Mouse (Mus musculus) CH12.LX (cell line): ENCODE measurements around the gene Nck2. TPM values are rescaled to one million over a fixed set of nuclear protein-coding genes. Genes with fewer than 3 reads are reported as not detected.

ENCODE experiments used
- DNase-seq: peaks from one replicate; pipeline ENCODE4 v3.0.0-alpha.2; 2013; ENCODE audit errors: extremely low read depth
- H3K27ac ChIP-seq: 2 replicates; pipeline ENCODE4 v1.5.1; 2012; ENCODE audit warnings: low read depth, mild to moderate bottlenecking, control low read depth, moderate library complexity; ENCODE audit not compliant: insufficient read depth
- H3K27me3 ChIP-seq: replicated peaks from 2 replicates; pipeline ENCODE3; 2012; ENCODE audit warnings: inconsistent platforms
- H3K36me3 ChIP-seq, 2 experiments: replicated peaks in 1 of 2; 2 replicates each; pipeline versions ENCODE3 to v1.6.1; 2012; ENCODE audit warnings: inconsistent platforms in 1 of 2, low read length in 1 of 2, mild to moderate bottlenecking in 1 of 2, mixed read lengths in 1 of 2, moderate library complexity in 1 of 2; ENCODE audit not compliant: control insufficient read depth in 1 of 2, insufficient read depth in 1 of 2
- H3K4me1 ChIP-seq, 2 experiments: 2 replicates each; pipeline ENCODE4 v1.6.1; 2012; ENCODE audit warnings: inconsistent platforms in 1 of 2, moderate library complexity in 1 of 2; ENCODE audit not compliant: insufficient read depth in 2 of 2, control insufficient read depth in 1 of 2
- H3K4me2 ChIP-seq: 2 replicates; pipeline ENCODE4 v1.6.1; 2012; ENCODE audit warnings: low read depth, mild to moderate bottlenecking, control low read depth; ENCODE audit not compliant: poor library complexity, insufficient read depth, severe bottlenecking
- H3K4me3 ChIP-seq, 3 experiments: fragments of 150-350 bp in 1 of 3; sonication (generic) in 1 of 3; replicated peaks in 1 of 3; 2 replicates each; pipeline versions ENCODE3 to v1.5.1; 2011 to 2012; ENCODE audit warnings: low read depth in 2 of 3, low read length in 2 of 3, mild to moderate bottlenecking in 2 of 3, moderate library complexity in 2 of 3, control low read depth in 1 of 3, improper control_type of control experiment in 1 of 3, inconsistent platforms in 1 of 3, mixed read lengths in 1 of 3; ENCODE audit not compliant: poor library complexity in 1 of 3
- H3K79me2 ChIP-seq: replicated peaks from 2 replicates; pipeline ENCODE4 v1.6.1; 2012; ENCODE audit warnings: mild to moderate bottlenecking, moderate library complexity; ENCODE audit not compliant: control insufficient read depth, poor library complexity, insufficient read depth, severe bottlenecking; ENCODE audit errors: extremely low read depth
- H3K9ac ChIP-seq: 2 replicates; pipeline ENCODE4 v1.6.1; 2012; ENCODE audit warnings: low read depth, mild to moderate bottlenecking, control low read depth, moderate library complexity; ENCODE audit not compliant: insufficient read depth
- H3K9me3 ChIP-seq: replicated peaks from 2 replicates; pipeline ENCODE3; 2012; ENCODE audit warnings: low read length, inconsistent platforms, mixed read lengths
- CTCF ChIP-seq, 2 experiments: IDR thresholded peaks in 1 of 2; conservative IDR thresholded peaks in 1 of 2; 2 replicates each; pipeline ENCODE4 v1.5.1; 2011 to 2012; ENCODE audit warnings: low read depth in 2 of 2, low read length in 2 of 2, improper control_type of control experiment in 1 of 2, inconsistent platforms in 1 of 2, mild to moderate bottlenecking in 1 of 2, moderate library complexity in 1 of 2
- E2F4 ChIP-seq: IDR thresholded peaks from 2 replicates; pipeline ENCODE4 v1.6.1; 2011; ENCODE audit warnings: low read depth, low read length, improper control_type of control experiment; ENCODE audit not compliant: insufficient replicate concordance
- ELF1 ChIP-seq: IDR thresholded peaks from 2 replicates; pipeline ENCODE4 v1.6.1; 2014; ENCODE audit warnings: low read depth, mild to moderate bottlenecking, inconsistent platforms, low read length, improper control_type of control experiment
- EP300 ChIP-seq: IDR thresholded peaks from 2 replicates; pipeline ENCODE4 v1.6.1; 2011; ENCODE audit warnings: low read length, improper control_type of control experiment
- HCFC1 ChIP-seq: IDR thresholded peaks from 2 replicates; pipeline ENCODE4 v1.6.1; 2012; ENCODE audit warnings: low read depth, mild to moderate bottlenecking, inconsistent platforms, low read length, improper control_type of control experiment
- JUN ChIP-seq: IDR thresholded peaks from 2 replicates; pipeline ENCODE4 v1.6.1; 2011; ENCODE audit warnings: low read depth, mild to moderate bottlenecking, low read length, improper control_type of control experiment, moderate library complexity; ENCODE audit not compliant: insufficient read depth
- KAT2A ChIP-seq: IDR thresholded peaks from 2 replicates; pipeline ENCODE4 v1.6.1; 2012; ENCODE audit warnings: low read length, improper control_type of control experiment, inconsistent platforms; ENCODE audit not compliant: insufficient replicate concordance
- MAFK ChIP-seq: IDR thresholded peaks from 2 replicates; pipeline ENCODE4 v1.6.1; 2011; ENCODE audit warnings: low read length, improper control_type of control experiment; ENCODE audit not compliant: insufficient replicate concordance
- MEF2A ChIP-seq: IDR thresholded peaks from 2 replicates; pipeline ENCODE4 v1.6.1; 2014; ENCODE audit warnings: low read depth, mild to moderate bottlenecking, inconsistent platforms, low read length, improper control_type of control experiment, borderline replicate concordance
- MYC ChIP-seq: IDR thresholded peaks from 2 replicates; pipeline ENCODE4 v1.6.1; 2011; ENCODE audit warnings: low read depth, mild to moderate bottlenecking, improper control_type of control experiment, low read length
- NELFE ChIP-seq: IDR thresholded peaks from 2 replicates; pipeline ENCODE4 v1.6.1; 2011; ENCODE audit warnings: low read depth, low read length, improper control_type of control experiment
- PAX5 ChIP-seq: IDR thresholded peaks from 2 replicates; pipeline ENCODE4 v1.6.1; 2012; ENCODE audit warnings: low read length, inconsistent platforms, mixed read lengths
- POLR2A ChIP-seq: IDR thresholded peaks from 2 replicates; pipeline ENCODE4 v1.6.1; 2011; ENCODE audit warnings: low read depth, mild to moderate bottlenecking, improper control_type of control experiment, low read length
- RAD21 ChIP-seq: IDR thresholded peaks from 2 replicates; pipeline ENCODE4 v1.6.1; 2011; ENCODE audit warnings: low read depth, mild to moderate bottlenecking, low read length, improper control_type of control experiment, moderate library complexity
- RCOR1 ChIP-seq: conservative IDR thresholded peaks from 2 replicates; pipeline ENCODE4 v1.6.1; 2012; ENCODE audit warnings: low read depth, mild to moderate bottlenecking, inconsistent platforms, low read length, improper control_type of control experiment
- TBP ChIP-seq: conservative IDR thresholded peaks from 2 replicates; pipeline ENCODE4 v1.6.1; 2011; ENCODE audit warnings: low read depth, low read length, improper control_type of control experiment
- TCF12 ChIP-seq: IDR thresholded peaks from 2 replicates; pipeline ENCODE4 v1.6.1; 2014; ENCODE audit warnings: low read depth, mild to moderate bottlenecking, inconsistent platforms, low read length, improper control_type of control experiment
- USF1 ChIP-seq: IDR thresholded peaks from 2 replicates; pipeline ENCODE4 v1.6.1; 2014; ENCODE audit warnings: low read depth, mild to moderate bottlenecking, inconsistent platforms, low read length, improper control_type of control experiment
- ZC3H11A ChIP-seq: IDR thresholded peaks from 2 replicates; pipeline ENCODE4 v1.6.1; 2012; ENCODE audit warnings: low read depth, mild to moderate bottlenecking, inconsistent platforms, low read length, improper control_type of control experiment
- ZKSCAN1 ChIP-seq: IDR thresholded peaks from 2 replicates; pipeline ENCODE4 v1.6.1; 2012; ENCODE audit warnings: low read depth, inconsistent platforms, low read length, improper control_type of control experiment, borderline replicate concordance
- ZMIZ1 ChIP-seq: IDR thresholded peaks from 2 replicates; pipeline ENCODE4 v1.6.1; 2012; ENCODE audit warnings: low read depth, mild to moderate bottlenecking, inconsistent platforms, low read length, improper control_type of control experiment
- ZNF384 ChIP-seq: IDR thresholded peaks from 2 replicates; pipeline ENCODE4 v1.6.1; 2012; ENCODE audit warnings: low read depth, low read length, improper control_type of control experiment, inconsistent platforms
- dilution Hi-C: fragments of 300-500 bp; cut with MboI; formaldehyde crosslinking; loops from 2 replicates; pipeline ENCODE4 v1.14.3; 2020; ENCODE audit warnings: low sequenced_read_pairs; ENCODE audit not compliant: extremely low pct_unique_long_range_greater_than_20kb, extremely low pct_ligation_motif_present
- in situ Hi-C: fragments of 300-500 bp; cut with MboI; formaldehyde crosslinking; loops from 3 replicates; pipeline ENCODE4 v1.14.3; 2019; ENCODE audit warnings: low sequenced_read_pairs, low pct_ligation_motif_present, low pct_unique_long_range_greater_than_20kb, mixed read lengths
- polyA plus RNA-seq: library from polyadenylated mRNA; unstranded; fragments of >175 nt; gene quantifications from 2 replicates; pipeline ENCODE4 v1.2.1, GENCODE M21; 2012; ENCODE audit warnings: low read depth; ENCODE audit not compliant: insufficient read length
- total RNA-seq, 2 experiments: library from RNA; depleted of rRNA; stranded (reverse); fragments of 300-350 nt in 1 of 2; fragments of >200 nt in 1 of 2; gene quantifications; 2 replicates each; pipeline ENCODE4 v1.2.3; 2012 to 2014

The Nck2 gene
- total and polyA plus RNA-seq, 3 experiments, result 4.4 to 7.6 (median 4.6) TPM

DNA sequence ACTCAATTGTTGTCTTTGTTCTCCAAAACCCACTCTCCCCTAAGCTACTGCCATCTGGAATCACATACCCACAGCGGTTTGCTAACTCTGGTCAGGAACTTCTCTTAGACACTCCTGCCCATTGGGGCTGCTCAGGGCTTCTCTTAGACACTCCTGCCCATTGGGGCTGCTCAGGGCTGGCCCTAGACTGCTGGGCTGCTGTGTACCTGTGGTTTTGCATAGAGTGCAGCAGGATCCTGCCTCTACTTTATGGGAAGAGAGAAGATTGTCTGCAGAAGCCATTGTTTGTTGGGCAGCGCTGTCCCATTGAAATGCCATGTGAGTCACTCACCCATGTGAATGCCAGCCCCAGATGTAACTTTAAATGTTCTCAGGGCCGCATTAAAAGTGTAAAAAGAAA is 9.3 kb downstream of the Nck2 start:
- no peaks in the 10 kb centered on the region for H3K27me3 ChIP-seq
- no peaks in the 10 kb centered on the region for H3K79me2 ChIP-seq
- H3K9me3 ChIP-seq, result no peaks in the 10 kb centered on the region
- no peak for DNase-seq
- no peak overlapping the region for H3K4me2 ChIP-seq
- peaks cover 0 to 39% of the 10 kb centered on the region in 2 experiments; a peak in 2 of 4 replicates for H3K4me1 ChIP-seq
- H3K27ac ChIP-seq, result no peak overlapping the region
- peaks cover 0 to 2% of the 10 kb centered on the region in 2 experiments for H3K36me3 ChIP-seq
- in situ Hi-C loops, result loop anchor here (25.0 kb wide), 1 partner anchor 184 kb away; no protein-coding TSS in a partner anchor
- H3K9ac ChIP-seq, result no peak overlapping the region
- TF ChIP-seq ELF1, result no peak
- TF ChIP-seq ZMIZ1, result no peak
- no peak for TF ChIP-seq RAD21
- TF ChIP-seq ZNF384, result no peak
- TF ChIP-seq TBP, result no peak
- no peak for TF ChIP-seq POLR2A
- no peak for TF ChIP-seq HCFC1
- TF ChIP-seq JUN, result no peak
- no peak for TF ChIP-seq TCF12
- TF ChIP-seq EP300, result no peak
- TF ChIP-seq E2F4, result no peak
- no peak for TF ChIP-seq CTCF (conservative IDR thresholded peaks at IDR 0.05 in 1 of 2, IDR thresholded peaks at IDR 0.05 in 1 of 2; ENCODE audit: low read depth in 2 of 2, low read length in 2 of 2)
- TF ChIP-seq KAT2A, result no peak
- dilution Hi-C loops, result no loop called here
- H3K4me3 ChIP-seq, result no peak overlapping the region

DNA sequence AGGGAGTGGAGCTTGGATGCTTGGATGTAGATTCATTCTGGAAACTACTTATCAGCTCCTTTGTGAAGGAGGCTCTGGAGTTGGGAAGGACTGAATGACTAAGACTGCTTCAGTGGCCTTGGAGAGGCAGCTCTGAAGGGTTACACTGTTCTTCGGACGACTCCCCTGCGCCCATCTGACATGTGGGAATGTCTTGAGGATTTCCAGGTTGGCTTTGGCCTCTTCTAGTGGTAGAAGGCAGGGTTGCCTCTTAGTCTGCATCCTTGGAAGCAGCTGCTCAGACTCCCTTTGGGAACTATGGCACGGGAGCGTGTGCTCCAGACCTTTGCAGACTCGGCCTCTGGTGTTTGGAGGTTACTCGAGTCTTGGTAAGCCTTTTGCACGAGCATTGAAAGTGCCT is 10.4 kb downstream of the Nck2 start:
- H3K27ac ChIP-seq, result no peak overlapping the region
- in situ Hi-C loops (loop anchor here (25.0 kb wide), 1 partner anchor 183 kb away; no protein-coding TSS in a partner anchor), dilution Hi-C loops (no loop called here)
- no peaks in the 10 kb centered on the region for H3K79me2 ChIP-seq
- H3K4me3 ChIP-seq, result no peak overlapping the region
- TF ChIP-seq MAFK (no peak), USF1 (no peak), MYC (no peak), ZKSCAN1 (no peak), NELFE (no peak), ZNF384 (no peak), RCOR1 (no peak), PAX5 (no peak), MEF2A (no peak), ZC3H11A (no peak), ZMIZ1 (no peak)
- no peaks in the 10 kb centered on the region for H3K27me3 ChIP-seq
- H3K36me3 ChIP-seq, result peaks cover 0 to 2% of the 10 kb centered on the region in 2 experiments
- H3K9me3 ChIP-seq, result no peaks in the 10 kb centered on the region
- DNase-seq, result no peak
- no peak overlapping the region for H3K9ac ChIP-seq
- H3K4me1 ChIP-seq, result peaks cover 0 to 39% of the 10 kb centered on the region in 2 experiments; a peak in 2 of 4 replicates
- H3K4me2 ChIP-seq, result no peak overlapping the region
